Mouse (Mus musculus): ENCODE data around the gene Zfp341. TPM values are rescaled to one million over a fixed set of nuclear protein-coding genes. Genes with fewer than 3 reads are reported as not detected.

The Zfp341 gene
- total and polyA plus RNA-seq, 3 experiments, result 0.58 to 4.4 (median 1.6) TPM

GRCm38 (mm10) chr2:154615674-154616073 lies 2.6 kb downstream of the Zfp341 start:
- in situ Hi-C loops (cut with MboI; ENCODE audit: low pct_ligation_motif_present, low pct_unique_long_range_greater_than_20kb, low sequenced_read_pairs), result no loop called here
- Histone ChIP-seq H3K4me1 (ENCODE audit: control insufficient read depth in 1 of 2, insufficient read depth in 2 of 2) (peaks cover 0 to 9% of the 10 kb centered on the region in 2 experiments; a peak in 3 of 4 replicates), H3K4me3 (replicated peaks in 1 of 3; ENCODE audit: low read depth in 2 of 3, low read length in 2 of 3, poor library complexity in 1 of 3) (no peak overlapping the region), H3K79me2 (replicated peaks; ENCODE audit: control insufficient read depth, extremely low read depth, insufficient read depth, poor library complexity, severe bottlenecking) (no peaks in the 10 kb centered on the region), H3K27ac (ENCODE audit: insufficient read depth, low read depth) (no peak overlapping the region), H3K27me3 (replicated peaks) (no peaks in the 10 kb centered on the region), H3K9ac (ENCODE audit: insufficient read depth, low read depth) (no peak overlapping the region), H3K9me3 (replicated peaks; ENCODE audit: low read length) (no peaks in the 10 kb centered on the region), H3K36me3 (replicated peaks in 1 of 2; ENCODE audit: control insufficient read depth in 1 of 2, insufficient read depth in 1 of 2, low read length in 1 of 2) (no peaks in the 10 kb centered on the region), H3K4me2 (ENCODE audit: insufficient read depth, low read depth, poor library complexity, severe bottlenecking) (no peak overlapping the region)
- dilution Hi-C loops (cut with MboI; ENCODE audit: extremely low pct_ligation_motif_present, extremely low pct_unique_long_range_greater_than_20kb, low sequenced_read_pairs), result no loop called here
- TF ChIP-seq ZKSCAN1 (IDR thresholded peaks at IDR 0.05; ENCODE audit: borderline replicate concordance, low read depth, low read length), result no peak
- TF ChIP-seq SMC3 (IDR thresholded peaks at IDR 0.05; ENCODE audit: low read depth, low read length), result no peak
- no peak for TF ChIP-seq CHD1 (IDR thresholded peaks at IDR 0.05; ENCODE audit: low read depth, low read length)
- no peak for TF ChIP-seq EP300 (IDR thresholded peaks at IDR 0.05; ENCODE audit: low read length)
- no peak for TF ChIP-seq JUN (IDR thresholded peaks at IDR 0.05; ENCODE audit: insufficient read depth, low read depth, low read length)
- TF ChIP-seq GABPA (IDR thresholded peaks at IDR 0.05; ENCODE audit: insufficient replicate concordance, low read depth, low read length), result no peak
- TF ChIP-seq CTCF (conservative IDR thresholded peaks at IDR 0.05 in 1 of 2, IDR thresholded peaks at IDR 0.05 in 1 of 2; ENCODE audit: low read depth in 2 of 2, low read length in 2 of 2), result no peak
- no peak for TF ChIP-seq MEF2A (IDR thresholded peaks at IDR 0.05; ENCODE audit: borderline replicate concordance, low read depth, low read length)
- no peak for TF ChIP-seq USF2 (conservative IDR thresholded peaks at IDR 0.05; ENCODE audit: low read depth, low read length)
- no peak for TF ChIP-seq JUND (conservative IDR thresholded peaks at IDR 0.05; ENCODE audit: low read depth, low read length)
- no peak for TF ChIP-seq POLR2A (IDR thresholded peaks at IDR 0.05; ENCODE audit: low read depth, low read length)
- no peak for TF ChIP-seq UBTF (IDR thresholded peaks at IDR 0.05; ENCODE audit: low read depth, low read length)
- no peak for TF ChIP-seq SIN3A (IDR thresholded peaks at IDR 0.05; ENCODE audit: low read length)
- TF ChIP-seq TCF12 (IDR thresholded peaks at IDR 0.05; ENCODE audit: low read depth, low read length), result no peak
- no peak for TF ChIP-seq PAX5 (IDR thresholded peaks at IDR 0.05; ENCODE audit: low read length)
- no peak for TF ChIP-seq POLR2AphosphoS2 (IDR thresholded peaks at IDR 0.05; ENCODE audit: low read depth, low read length)
- no peak for TF ChIP-seq MAZ (IDR thresholded peaks at IDR 0.05; ENCODE audit: low read depth, low read length)
- no peak for TF ChIP-seq MXI1 (IDR thresholded peaks at IDR 0.05; ENCODE audit: low read depth, low read length)
- no peak for TF ChIP-seq ZC3H11A (IDR thresholded peaks at IDR 0.05; ENCODE audit: low read depth, low read length)
- DNase-seq (ENCODE audit: extremely low read depth), result no peak

GRCm38 (mm10) chr2:154617061-154617460 lies 4.0 kb downstream of the Zfp341 start:
- no peaks in the 10 kb centered on the region for H3K9me3 ChIP-seq (replicated peaks; ENCODE audit: low read length)
- H3K9ac ChIP-seq (ENCODE audit: insufficient read depth, low read depth), result no peak overlapping the region
- dilution Hi-C loops (cut with MboI; ENCODE audit: extremely low pct_ligation_motif_present, extremely low pct_unique_long_range_greater_than_20kb, low sequenced_read_pairs) (no loop called here), in situ Hi-C loops (cut with MboI; ENCODE audit: low pct_ligation_motif_present, low pct_unique_long_range_greater_than_20kb, low sequenced_read_pairs) (no loop called here)
- H3K4me3 ChIP-seq (replicated peaks in 1 of 3; ENCODE audit: low read depth in 2 of 3, low read length in 2 of 3, poor library complexity in 1 of 3), result no peak overlapping the region
- no peaks in the 10 kb centered on the region for H3K27me3 ChIP-seq (replicated peaks)
- no peaks in the 10 kb centered on the region for H3K79me2 ChIP-seq (replicated peaks; ENCODE audit: control insufficient read depth, extremely low read depth, insufficient read depth, poor library complexity, severe bottlenecking)
- H3K36me3 ChIP-seq (replicated peaks in 1 of 2; ENCODE audit: control insufficient read depth in 1 of 2, insufficient read depth in 1 of 2, low read length in 1 of 2), result peaks cover 0 to 4% of the 10 kb centered on the region in 2 experiments
- no peak overlapping the region for H3K27ac ChIP-seq (ENCODE audit: insufficient read depth, low read depth)
- H3K4me2 ChIP-seq (ENCODE audit: insufficient read depth, low read depth, poor library complexity, severe bottlenecking), result no peak overlapping the region
- DNase-seq (ENCODE audit: extremely low read depth), result no peak
- peaks cover 0 to 8% of the 10 kb centered on the region in 2 experiments; a peak in 3 of 4 replicates for H3K4me1 ChIP-seq (ENCODE audit: control insufficient read depth in 1 of 2, insufficient read depth in 2 of 2)
- no peak for TF ChIP-seq NELFE (IDR thresholded peaks at IDR 0.05; ENCODE audit: low read depth, low read length)
- TF ChIP-seq POLR2AphosphoS2 (IDR thresholded peaks at IDR 0.05; ENCODE audit: low read depth, low read length), result no peak
- no peak for TF ChIP-seq MAX (IDR thresholded peaks at IDR 0.05; ENCODE audit: low read length)
- TF ChIP-seq IRF4 (IDR thresholded peaks at IDR 0.05; ENCODE audit: low read depth, low read length), result no peak
- TF ChIP-seq MYC (IDR thresholded peaks at IDR 0.05; ENCODE audit: low read depth, low read length), result no peak
- TF ChIP-seq ZMIZ1 (IDR thresholded peaks at IDR 0.05; ENCODE audit: low read depth, low read length), result no peak
- no peak for TF ChIP-seq MXI1 (IDR thresholded peaks at IDR 0.05; ENCODE audit: low read depth, low read length)
- no peak for TF ChIP-seq MAZ (IDR thresholded peaks at IDR 0.05; ENCODE audit: low read depth, low read length)
- no peak for TF ChIP-seq JUN (IDR thresholded peaks at IDR 0.05; ENCODE audit: insufficient read depth, low read depth, low read length)
- no peak for TF ChIP-seq MEF2A (IDR thresholded peaks at IDR 0.05; ENCODE audit: borderline replicate concordance, low read depth, low read length)
- TF ChIP-seq ELF1 (IDR thresholded peaks at IDR 0.05; ENCODE audit: low read depth, low read length), result no peak
- TF ChIP-seq PAX5 (IDR thresholded peaks at IDR 0.05; ENCODE audit: low read length), result no peak
- TF ChIP-seq ETS1 (conservative IDR thresholded peaks at IDR 0.05; ENCODE audit: low read depth, low read length), result no peak
- TF ChIP-seq TBP (conservative IDR thresholded peaks at IDR 0.05; ENCODE audit: low read depth, low read length), result no peak
- no peak for TF ChIP-seq HCFC1 (IDR thresholded peaks at IDR 0.05; ENCODE audit: low read depth, low read length)
- no peak for TF ChIP-seq ZNF384 (IDR thresholded peaks at IDR 0.05; ENCODE audit: low read depth, low read length)

Data from CH12.LX (cell line).